In the genomic region with DNA sequence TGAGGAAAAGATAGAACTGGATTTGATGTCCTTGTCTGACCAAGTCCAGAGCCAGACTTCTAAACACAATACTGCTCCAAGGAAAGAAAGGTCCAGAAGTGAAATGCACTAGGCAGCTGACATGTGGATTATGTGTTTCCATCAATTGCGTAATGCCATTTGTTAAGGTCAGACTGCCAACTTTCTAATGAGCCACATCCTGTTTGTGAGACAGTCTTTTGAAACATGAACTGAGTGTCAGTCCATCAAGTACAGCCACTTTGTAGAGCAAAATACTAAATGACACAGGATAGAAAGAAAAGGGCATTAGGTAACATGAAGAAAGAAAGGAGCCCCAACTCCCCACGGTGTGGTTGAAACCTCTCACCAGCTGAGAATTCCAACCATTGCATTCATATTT, we compare ENCODE assay signal across 11 mouse cellular contexts.
DNase-seq lines count a peak whose midpoint lies in the region; ATAC-seq and TF ChIP-seq lines count a peak whose summit lies in the region.
"Had no signal": no experiment of that assay in that cellular context is flagged by ENCODE, and none has a peak within 500 bp of the region (broad histone marks: within the 10 kb centered on the region; RNA-seq: fewer than 3 reads in every experiment).

No protein-coding gene starts in this region.

- 38% methylated on average over 2 of the region's 2 CpGs for WGBS in hindbrain, postnatal 0 days
- WGBS in hindbrain, embryonic 13.5 days, result 50% methylated on average over 2 of the region's 2 CpGs
- WGBS in lung, embryonic 15.5 days, result 42% methylated on average over 2 of the region's 2 CpGs

- ATAC-seq in hindbrain, postnatal 0 days, result no peak; the same call in 1 of the 2 replicates
- no peak for ATAC-seq in hindbrain, embryonic 13.5 days (ENCODE audit: low FRiP score)
- ATAC-seq in lung, embryonic 15.5 days (ENCODE audit: borderline replicate concordance, extremely low read depth, low FRiP score, low TSS enrichment), result peak; percentile 77; the same call in 1 of the 2 replicates
- ATAC-seq: intestine, postnatal 0 days had no signal

- H3K27ac ChIP-seq in hindbrain, postnatal 0 days, result no peak overlapping the region
- no peak overlapping the region for H3K27ac ChIP-seq in hindbrain, embryonic 13.5 days
- no peak overlapping the region for H3K27ac ChIP-seq in lung, embryonic 15.5 days
- H3K27ac ChIP-seq: neural tube, embryonic 15.5 days had no signal

- intact Hi-C loops in left cerebral cortex, postnatal 14 days (cut with DNase I), result no loop called here

- no peaks in the 10 kb centered on the region for H3K4me1 ChIP-seq in hindbrain, postnatal 0 days (ENCODE audit: insufficient read depth, low read length)
- no peaks in the 10 kb centered on the region for H3K4me1 ChIP-seq in hindbrain, embryonic 13.5 days (replicated peaks)
- no peaks in the 10 kb centered on the region for H3K4me1 ChIP-seq in lung, embryonic 15.5 days
- H3K4me1 ChIP-seq: neural tube, embryonic 15.5 days had no signal

- no peak overlapping the region for H3K4me3 ChIP-seq in hindbrain, postnatal 0 days (ENCODE audit: low read length)
- H3K4me3 ChIP-seq in hindbrain, embryonic 13.5 days, result no peak overlapping the region
- H3K4me3 ChIP-seq in lung, embryonic 15.5 days, result no peak overlapping the region
- H3K4me3 ChIP-seq: neural tube, embryonic 15.5 days had no signal

- no peaks in the 10 kb centered on the region for H3K9me3 ChIP-seq in hindbrain, postnatal 0 days (ENCODE audit: low read length)
- H3K9me3 ChIP-seq in hindbrain, embryonic 13.5 days, result no peaks in the 10 kb centered on the region
- no peaks in the 10 kb centered on the region for H3K9me3 ChIP-seq in lung, embryonic 15.5 days
- H3K9me3 ChIP-seq: neural tube, embryonic 15.5 days had no signal

- no peak overlapping the region for H3K9ac ChIP-seq in hindbrain, postnatal 0 days (replicated peaks; ENCODE audit: low read length)
- no peak overlapping the region for H3K9ac ChIP-seq in hindbrain, embryonic 13.5 days
- no peak overlapping the region for H3K9ac ChIP-seq in lung, embryonic 15.5 days
- H3K9ac ChIP-seq: neural tube, embryonic 15.5 days had no signal

- H3K27me3 ChIP-seq in hindbrain, postnatal 0 days (ENCODE audit: insufficient read depth, low read length), result no peaks in the 10 kb centered on the region
- H3K27me3 ChIP-seq in hindbrain, embryonic 13.5 days, result no peaks in the 10 kb centered on the region
- no peaks in the 10 kb centered on the region for H3K27me3 ChIP-seq in lung, embryonic 15.5 days
- H3K27me3 ChIP-seq: neural tube, embryonic 15.5 days had no signal

- no peaks in the 10 kb centered on the region for H3K36me3 ChIP-seq in hindbrain, postnatal 0 days (ENCODE audit: insufficient read depth, low read length)
- no peaks in the 10 kb centered on the region for H3K36me3 ChIP-seq in hindbrain, embryonic 13.5 days
- H3K36me3 ChIP-seq in lung, embryonic 15.5 days, result no peaks in the 10 kb centered on the region
- H3K36me3 ChIP-seq: G1E; neural tube, embryonic 15.5 days had no signal

- H3K4me2 ChIP-seq in hindbrain, postnatal 0 days (ENCODE audit: low read depth, low read length), result no peak overlapping the region
- no peak overlapping the region for H3K4me2 ChIP-seq in hindbrain, embryonic 13.5 days
- H3K4me2 ChIP-seq in lung, embryonic 15.5 days, result no peak overlapping the region
- H3K4me2 ChIP-seq: neural tube, embryonic 15.5 days had no signal

- no peak for TF ChIP-seq CTCF in hindbrain, postnatal 0 days (IDR thresholded peaks at IDR 0.05; ENCODE audit: low read depth)

- DNase-seq in hindbrain, postnatal 0 days (ENCODE audit: low spot score), result peak; percentile 23
- DNase-seq in Muller cell, postnatal 12 days (ENCODE audit: inconsistent ontology term), result peak; percentile 97
- DNase-seq in embryo, embryonic 11.5 days (ENCODE audit: low read depth, low spot score), result peak; percentile 5
- DNase-seq in spleen, adult 12 weeks (ENCODE audit: low spot score), result no peak
- DNase-seq in left cerebral cortex, postnatal 14 days (ENCODE audit: low spot score in 2 of 2), result no peak
- DNase-seq: spleen, adult 18-20 months had no signal

Comparison
In these comparisons a context has a peak if more than half of its experiments do, and no peak if none do; other contexts are left out.
1. DNase-seq: peak in hindbrain, postnatal 0 days (single experiment), Muller cell, postnatal 12 days (single experiment) and embryo, embryonic 11.5 days (single experiment); none in spleen, adult 12 weeks (single experiment) and left cerebral cortex, postnatal 14 days (0 of 2).